Mouse (Mus musculus) neutrophil, adult 5-6 weeks (primary cell): ENCODE results near the gene Pcdh15. TPM values are rescaled to one million over a fixed set of nuclear protein-coding genes. Genes with fewer than 3 reads are reported as not detected.

ENCODE experiments used
- ATAC-seq: fragments of 151-379, 151-347 bp; 2 replicates; pipeline ENCODE4 v1.8.0; 2017; ENCODE audit warnings: mild to moderate bottlenecking, moderate TSS enrichment; ENCODE audit not compliant: insufficient number of reproducible peaks, poor library complexity, low FRiP score, severe bottlenecking; ENCODE audit errors: extremely low read depth
- total RNA-seq: library from RNA; stranded (forward); fragments of 200-1000 nt; gene quantifications from 2 replicates; pipeline ENCODE4 v1.2.3, GENCODE M21; 2017

Pcdh15 gene
- total RNA-seq, 1 experiment from 2014 or later: not detected

- ATAC-seq: no peak
Observed at GRCm38 (mm10) chr10:74130805-74131204, 1031.7 kb downstream of the Pcdh15 start.

- no peak for ATAC-seq
Observed at GRCm38 (mm10) chr10:74147966-74148365, 1048.8 kb downstream of the Pcdh15 start.

GRCm38 (mm10) chr10:74181921-74182320 lies 1082.8 kb downstream of the Pcdh15 start:
- ATAC-seq: no peak

GRCm38 (mm10) chr10:74203650-74204049 lies 1104.5 kb downstream of the Pcdh15 start:
- no peak for ATAC-seq

- ATAC-seq: no peak
Observed at GRCm38 (mm10) chr10:74217268-74217667, 1118.1 kb downstream of the Pcdh15 start.

- ATAC-seq: no peak
Observed at GRCm38 (mm10) chr10:74220439-74220838, 1121.3 kb downstream of the Pcdh15 start.

GRCm38 (mm10) chr10:74257716-74258446 lies 1158.7 kb downstream of the Pcdh15 start:
- no peak for ATAC-seq

- ATAC-seq: no peak
Observed at GRCm38 (mm10) chr10:74258639-74259038, 1159.5 kb downstream of the Pcdh15 start.

- no peak for ATAC-seq
Observed at GRCm38 (mm10) chr10:74269637-74270269, 1170.6 kb downstream of the Pcdh15 start.

GRCm38 (mm10) chr10:74270894-74271293 lies 1171.8 kb downstream of the Pcdh15 start:
- no peak for ATAC-seq

- ATAC-seq: no peak
Observed at GRCm38 (mm10) chr10:74304120-74304519, 1205.0 kb downstream of the Pcdh15 start.

GRCm38 (mm10) chr10:74305439-74306158 lies 1206.5 kb downstream of the Pcdh15 start:
- no peak for ATAC-seq

- ATAC-seq: no peak
Observed at GRCm38 (mm10) chr10:74307035-74307434, 1207.9 kb downstream of the Pcdh15 start.

- no peak for ATAC-seq
Observed at GRCm38 (mm10) chr10:74316091-74316490, 1216.9 kb downstream of the Pcdh15 start.

GRCm38 (mm10) chr10:74335412-74335811 lies 1236.3 kb downstream of the Pcdh15 start:
- no peak for ATAC-seq

- no peak for ATAC-seq
Observed at GRCm38 (mm10) chr10:74339247-74340160, 1240.4 kb downstream of the Pcdh15 start.

- no peak for ATAC-seq
Observed at GRCm38 (mm10) chr10:74359526-74359925, 1260.4 kb downstream of the Pcdh15 start.

- no peak for ATAC-seq
Observed at GRCm38 (mm10) chr10:74378697-74379096, 1279.6 kb downstream of the Pcdh15 start.
